Mouse (Mus musculus) right cerebral cortex, adult 2 months (tissue): ENCODE results near the gene Fgfr2.
A peak's percentile ranks its signal among the peaks of the same experiment; 100 is the strongest.
"Not testable (repeated sequence)": the region's sequence is repeated elsewhere in the genome, so short reads cannot be mapped to it uniquely, and the experiment has no call there.

Source experiments
- DNase-seq, 2 experiments: peaks; one replicate each; pipeline ENCODE4 v3.0.0; 2021 to 2022; ENCODE audit warnings: low spot score in 2 of 2

Gene Fgfr2

DNA sequence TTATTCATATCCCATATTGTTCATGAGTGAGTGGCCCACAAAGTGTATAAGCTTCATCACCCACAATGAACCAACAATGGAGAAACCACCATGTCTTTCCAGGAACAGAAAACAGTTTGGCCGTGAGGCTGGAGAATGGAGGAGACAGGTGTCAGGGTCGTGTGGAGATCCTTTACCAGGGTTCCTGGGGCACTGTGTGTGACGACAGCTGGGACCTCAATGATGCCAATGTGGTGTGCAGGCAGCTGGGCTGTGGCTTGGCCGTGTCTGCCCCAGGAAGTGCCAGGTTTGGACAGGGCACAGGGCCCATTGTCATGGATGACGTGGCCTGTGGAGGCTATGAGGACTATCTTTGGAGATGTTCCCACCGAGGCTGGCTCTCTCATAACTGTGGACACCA is 2049.1 kb downstream of the Fgfr2 start:
- DNase-seq: not testable (repeated sequence)

DNA sequence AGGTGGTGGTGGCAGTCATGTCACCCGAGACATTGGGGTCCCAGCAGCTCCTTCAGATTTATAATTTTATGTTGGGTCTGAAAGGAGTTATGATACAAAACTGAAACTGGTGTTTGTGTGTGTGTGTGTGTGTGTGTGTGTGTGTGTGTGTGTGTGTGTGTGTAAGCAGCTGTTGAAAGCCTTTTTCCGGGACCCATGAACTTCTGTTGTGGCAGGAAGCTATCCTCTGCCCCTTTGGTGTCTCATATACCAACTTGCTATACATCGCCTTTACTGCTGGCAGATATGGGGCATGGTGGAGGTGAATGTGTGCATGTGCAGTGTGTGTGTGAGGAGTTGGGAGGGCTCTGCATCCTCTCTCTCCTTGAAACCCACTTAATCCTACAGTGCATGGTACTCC is 2049.7 kb downstream of the Fgfr2 start:
- not testable (repeated sequence) for DNase-seq

- DNase-seq: peak in 1 of 2 experiments; percentile 16
These were observed 2055.0 kb downstream of the Fgfr2 start for GRCm38 (mm10) chr7:131068191-131068590.

DNA sequence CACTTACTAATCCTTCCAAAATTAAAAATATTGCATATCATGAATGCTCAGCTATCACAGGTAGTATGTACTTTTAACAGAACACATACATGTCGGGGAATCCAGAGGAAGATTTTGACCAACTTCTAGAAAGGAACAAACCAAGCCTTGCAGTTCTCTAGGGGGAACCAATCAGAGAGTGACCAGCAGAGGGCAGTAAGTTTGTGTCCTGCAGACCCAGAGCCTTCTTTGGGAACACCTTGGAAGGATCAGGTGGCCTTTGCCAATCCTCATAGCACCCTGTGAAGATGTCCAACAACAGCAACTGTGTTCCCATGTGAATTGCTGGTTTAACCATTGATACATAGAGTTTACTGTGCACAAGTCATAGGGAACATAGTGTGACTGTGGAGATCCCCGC is 2060.6 kb downstream of the Fgfr2 start:
- DNase-seq: no peak

DNA sequence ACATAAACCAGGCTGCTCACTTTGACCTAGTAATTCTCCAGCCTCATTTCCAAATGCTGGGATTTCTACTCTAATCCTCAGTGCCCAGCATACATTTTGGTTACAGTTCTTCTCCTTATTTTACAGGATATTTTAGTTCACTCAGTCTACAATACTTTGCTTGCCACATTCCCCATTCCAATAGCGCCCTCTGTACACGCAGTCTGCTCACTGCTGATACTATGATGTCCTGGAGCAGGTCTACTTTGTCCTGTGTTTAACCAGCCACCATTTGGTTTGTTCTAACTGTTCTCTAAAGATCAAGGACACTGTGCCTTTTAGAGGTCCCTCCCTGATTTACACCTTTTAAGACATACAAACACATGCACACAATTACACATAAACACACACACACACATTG is 2063.3 kb downstream of the Fgfr2 start:
- peak in 1 of 2 experiments; percentile 7 for DNase-seq

DNA sequence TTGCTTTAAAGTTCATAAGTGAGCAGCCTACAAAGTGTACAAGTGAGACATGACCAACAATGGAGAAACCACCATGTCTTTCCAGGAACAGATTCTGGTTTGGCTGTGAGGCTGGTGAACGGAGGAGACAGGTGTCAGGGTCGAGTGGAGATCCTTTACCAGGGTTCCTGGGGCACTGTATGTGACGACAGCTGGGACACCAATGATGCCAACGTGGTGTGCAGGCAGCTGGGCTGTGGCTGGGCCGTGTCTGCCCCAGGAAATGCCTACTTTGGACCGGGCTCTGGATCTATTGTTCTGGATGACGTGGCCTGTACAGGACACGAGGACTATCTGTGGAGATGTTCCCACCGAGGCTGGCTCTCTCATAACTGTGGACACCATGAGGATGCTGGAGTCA is 2065.2 kb downstream of the Fgfr2 start:
- not testable (repeated sequence) for DNase-seq

GRCm38 (mm10) chr7:131054808-131055370 is 2068.3 kb downstream of the Fgfr2 start:
- DNase-seq: peak; percentile 6 to 12

GRCm38 (mm10) chr7:131049829-131050228 is 2073.3 kb downstream of the Fgfr2 start:
- DNase-seq: not testable (repeated sequence)

DNA sequence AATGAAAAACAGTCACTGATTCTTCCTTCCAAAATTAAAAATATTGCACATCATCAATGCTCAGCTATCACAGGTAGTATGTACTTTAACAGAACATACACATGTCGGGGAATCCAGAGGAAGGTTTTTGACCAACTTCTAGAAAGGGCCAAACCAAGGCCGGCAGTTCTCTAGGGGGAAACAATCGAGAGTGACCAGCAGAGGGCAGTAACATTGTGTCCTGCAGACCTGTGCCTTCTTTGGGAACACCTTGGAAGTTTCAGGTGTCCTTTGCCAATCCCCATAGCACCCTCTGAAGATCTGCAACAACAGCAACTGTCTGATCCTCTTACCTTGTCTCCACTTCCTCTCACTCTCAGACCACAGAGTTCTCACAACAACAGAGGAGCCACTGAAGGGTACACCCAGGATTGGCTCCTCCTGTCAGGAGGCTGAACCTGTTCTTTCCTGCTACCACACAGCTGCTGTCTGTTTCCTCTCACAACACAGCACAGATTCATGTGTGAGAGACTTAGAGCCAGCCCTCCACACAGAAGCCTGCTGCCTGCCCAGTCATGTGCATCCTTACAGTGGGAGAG is 2077.8 kb downstream of the Fgfr2 start:
- DNase-seq: not testable (repeated sequence)

GRCm38 (mm10) chr7:131042657-131043056 is 2080.5 kb downstream of the Fgfr2 start:
- DNase-seq: no peak

DNA sequence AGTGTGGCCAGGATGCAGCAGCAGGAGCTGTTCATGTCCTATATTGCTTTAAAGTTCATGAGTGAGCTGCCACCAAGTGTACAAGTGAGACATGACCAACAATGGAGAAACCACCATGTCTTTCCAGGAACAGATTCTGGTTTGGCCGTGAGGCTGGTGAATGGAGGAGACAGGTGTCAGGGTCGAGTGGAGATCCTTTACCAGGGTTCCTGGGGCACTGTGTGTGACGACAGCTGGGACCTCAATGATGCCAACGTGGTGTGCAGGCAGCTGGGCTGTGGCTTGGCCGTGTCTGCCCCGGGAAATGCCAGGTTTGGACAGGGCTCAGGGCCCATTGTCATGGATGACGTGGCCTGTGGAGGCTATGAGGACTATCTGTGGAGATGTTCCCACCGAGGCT is 2082.4 kb downstream of the Fgfr2 start:
- DNase-seq: not testable (repeated sequence)

DNA sequence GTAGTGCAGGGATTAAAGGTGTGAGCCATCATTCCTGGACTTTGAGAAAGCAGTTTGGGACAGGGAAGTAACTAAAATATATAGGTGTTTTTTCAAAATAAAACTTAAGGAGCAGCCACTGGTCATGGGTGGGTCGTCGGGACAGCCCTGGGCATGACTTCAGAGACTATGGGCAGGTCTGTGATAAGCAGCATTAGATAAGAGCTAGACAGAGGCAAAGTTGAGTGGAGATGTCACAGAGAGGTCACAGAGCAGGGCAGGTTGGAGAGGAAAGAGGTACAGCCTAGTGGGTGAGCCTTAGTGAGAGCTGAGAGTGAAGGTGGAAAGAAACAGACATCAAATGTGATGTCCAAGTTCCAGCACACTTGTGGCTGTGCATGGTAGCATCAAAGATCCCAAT is 2086.1 kb downstream of the Fgfr2 start:
- DNase-seq: no peak

- no peak for DNase-seq
These were observed 2086.8 kb downstream of the Fgfr2 start for GRCm38 (mm10) chr7:131036396-131036795.

GRCm38 (mm10) chr7:131031755-131032154 is 2091.4 kb downstream of the Fgfr2 start, which contains the start of gene Dmbt1:
Dmbt1 (plus strand) TSS chr7:131032053.
- no peak for DNase-seq

GRCm38 (mm10) chr7:131027557-131027956 is 2095.6 kb downstream of the Fgfr2 start:
- DNase-seq: no peak

DNA sequence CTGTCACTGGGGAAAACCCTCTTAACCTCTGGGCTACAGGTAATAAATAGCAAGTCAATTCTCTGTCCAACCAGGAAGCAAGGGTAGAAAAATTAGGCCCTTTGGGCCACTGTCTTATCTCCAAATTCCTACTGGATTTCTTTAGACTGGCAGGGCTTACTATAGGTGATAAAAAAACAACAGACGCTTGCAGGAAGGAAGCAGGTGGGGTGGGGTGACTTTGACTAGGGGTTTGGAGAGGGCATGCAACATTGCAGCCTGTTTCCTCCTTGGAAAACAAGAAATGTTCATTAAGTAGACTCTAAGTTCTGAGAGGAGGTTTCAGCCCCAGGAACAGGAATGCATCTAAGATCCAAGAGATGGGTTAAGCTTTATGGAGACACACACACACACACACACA is 2098.3 kb downstream of the Fgfr2 start:
- no peak for DNase-seq

- DNase-seq: no peak
These were observed 2104.0 kb downstream of the Fgfr2 start for GRCm38 (mm10) chr7:131019181-131019580.

DNA sequence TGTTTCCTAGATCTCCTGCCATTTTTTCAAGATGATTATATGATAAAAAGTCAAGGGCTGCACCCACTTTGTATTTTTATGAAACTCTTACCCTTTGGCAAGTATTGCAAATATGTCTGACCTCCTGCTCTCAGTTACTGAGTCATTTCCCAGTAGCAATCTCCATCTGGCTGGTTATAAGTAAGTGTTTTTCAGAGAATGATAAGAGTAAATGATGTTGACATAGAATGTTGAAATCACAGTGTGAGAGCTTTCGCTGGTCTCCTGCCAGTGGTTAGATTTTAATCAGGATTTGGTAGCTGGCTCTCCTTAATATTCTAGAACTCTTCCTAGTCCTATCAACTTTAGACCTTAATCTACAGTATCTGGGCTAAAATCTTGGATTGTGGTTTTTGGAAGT is 2111.2 kb downstream of the Fgfr2 start:
- no peak for DNase-seq

DNA sequence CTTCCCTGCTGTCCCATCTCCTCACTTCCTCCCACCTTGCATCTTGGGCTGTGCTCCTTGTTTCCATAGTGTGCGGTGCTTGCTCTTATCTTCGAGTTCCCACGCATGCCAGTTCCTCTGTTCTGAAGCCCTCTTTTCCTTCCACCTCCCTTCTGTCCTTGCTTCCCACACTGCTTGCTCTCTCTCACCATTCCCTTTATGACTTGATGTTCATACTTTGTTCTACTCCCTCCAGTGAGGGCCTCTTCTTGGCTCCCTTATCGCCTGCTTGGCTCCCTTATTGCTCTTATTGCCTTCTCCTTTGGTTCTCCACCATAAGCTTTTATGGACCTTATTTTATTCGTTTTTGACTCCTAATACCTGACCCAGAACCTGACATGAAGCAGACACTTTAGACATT is 2114.0 kb downstream of the Fgfr2 start:
- no peak for DNase-seq

DNA sequence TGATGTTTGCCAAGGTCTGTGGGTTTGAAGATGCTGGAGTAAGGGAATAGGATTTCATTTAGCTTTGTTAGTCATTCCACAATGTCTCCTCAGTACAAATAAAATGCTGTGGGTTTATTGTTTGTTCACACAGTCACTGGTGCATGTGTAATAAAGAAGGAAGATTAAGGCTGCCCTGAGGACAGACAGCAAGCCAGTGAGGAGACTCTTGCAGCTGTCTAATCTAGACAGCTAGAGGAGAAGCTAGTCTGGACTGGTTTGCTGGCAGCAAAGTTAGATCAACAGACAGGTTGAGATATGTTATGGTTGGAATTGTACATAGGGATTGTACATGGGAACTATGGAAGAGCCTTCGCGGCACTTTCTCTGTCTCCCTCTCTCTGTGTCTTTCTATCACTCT is 2115.9 kb downstream of the Fgfr2 start:
- DNase-seq: no peak

- DNase-seq: no peak
These were observed 2119.1 kb downstream of the Fgfr2 start for GRCm38 (mm10) chr7:131004071-131004470.

DNA sequence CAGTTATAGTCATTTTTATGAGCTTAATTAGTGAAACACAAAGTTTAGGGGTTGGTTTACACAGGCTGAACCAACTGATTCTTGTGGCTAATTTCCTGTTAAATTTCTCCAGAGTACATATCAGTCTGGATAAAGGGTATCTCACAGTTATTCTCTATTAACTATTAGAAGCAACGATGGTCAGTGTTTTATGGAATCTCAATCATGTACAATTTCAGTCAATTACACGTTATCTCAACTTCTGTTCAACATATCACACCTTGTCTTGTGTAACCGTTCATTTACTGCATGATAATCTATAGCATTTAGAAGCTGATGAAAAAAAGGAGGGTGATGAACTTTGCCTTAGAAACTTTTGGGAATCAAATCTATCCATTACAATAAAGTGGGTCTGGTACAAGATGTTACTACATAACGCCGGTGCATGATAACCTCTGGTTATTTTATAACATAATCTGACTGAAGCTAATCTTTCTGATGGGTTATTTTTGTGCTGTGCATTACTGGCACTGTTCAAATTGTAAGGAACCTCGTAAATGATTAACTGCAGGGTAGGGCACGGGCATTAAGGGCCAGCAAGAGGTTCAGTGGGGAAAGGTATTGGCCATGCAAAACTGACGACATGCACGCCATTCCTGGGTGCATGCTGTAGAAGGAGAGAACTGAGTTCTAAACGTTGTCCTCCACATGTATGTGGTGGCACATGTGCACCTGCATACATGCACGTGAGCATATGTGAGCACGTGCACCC is 2121.0 kb downstream of the Fgfr2 start:
- DNase-seq: no peak

GRCm38 (mm10) chr7:130993907-130994306 is 2129.2 kb downstream of the Fgfr2 start:
- DNase-seq: no peak
